Mouse (Mus musculus) gastrocnemius, postnatal 25 days (tissue): Measurements from ENCODE around the gene Ccdc92b. TPM values are rescaled to one million over a fixed set of nuclear protein-coding genes. Genes with fewer than 3 reads are reported as not detected.

Experiments
- total RNA-seq, 2 experiments: library from RNA; stranded (reverse); gene quantifications; 1 replicate in 1 of 2; 2 replicates in 1 of 2; pipeline ENCODE4 v1.2.3; 2021

Ccdc92b gene
- total RNA-seq, 2 experiments from 2014 or later, result 0.11 to 0.13 TPM

Other genes starting within 250 kb of the Ccdc92b start
- gene Rap1gap2, start 8.7 kb upstream of the Ccdc92b start, total RNA-seq, result 10 to 100 TPM in 1 of 2 experiments, 1 to 10 TPM in 1; 6.2 to 10.7 TPM
- gene Cluh, start 29.9 kb downstream of the Ccdc92b start, total RNA-seq, result 100 to 1,000 TPM in 1 of 2 experiments, 10 to 100 TPM in 1; 94.5 to 102 TPM
- 100 to 1,000 TPM in 1 of 2 experiments, 10 to 100 TPM in 1; 96.4 to 101 TPM for gene Pafah1b1, start 105.1 kb downstream of the Ccdc92b start, total RNA-seq
- 10 to 100 TPM in 1 of 2 experiments, 1 to 10 TPM in 1; 8.4 to 10.9 TPM for gene Mettl16, start 151.2 kb downstream of the Ccdc92b start, total RNA-seq
- 1 to 10 TPM; 5.3 to 5.6 TPM for gene Mnt, start 211.3 kb downstream of the Ccdc92b start, total RNA-seq